Comparison of ENCODE assay signal across 9 mouse cellular contexts in the genomic region with DNA sequence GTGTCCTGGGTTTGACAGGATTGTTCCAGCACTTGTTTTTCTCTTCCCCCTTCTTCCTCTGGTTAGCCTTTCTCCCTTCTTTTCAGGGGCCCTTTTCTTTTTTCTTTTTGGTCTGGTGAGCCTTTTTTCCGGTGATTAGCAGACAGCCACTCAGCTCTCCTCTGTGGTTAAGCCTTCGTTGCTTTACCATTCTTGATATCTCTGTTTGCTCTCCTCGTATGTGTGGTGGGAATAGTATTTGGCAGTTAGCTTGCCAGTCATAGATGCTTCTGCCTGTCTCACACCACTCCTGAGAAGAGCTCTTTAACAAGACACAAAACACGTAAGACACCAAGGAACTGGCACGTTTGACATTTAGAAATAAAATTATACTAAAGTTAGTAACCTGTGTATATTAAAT. TPM values are rescaled to one million over a fixed set of nuclear protein-coding genes. Genes with fewer than 3 reads are reported as not detected.
DNase-seq lines count a peak whose midpoint lies in the region; ATAC-seq and TF ChIP-seq lines count a peak whose summit lies in the region.
"Had no signal": no experiment of that assay in that cellular context is flagged by ENCODE, and none has a peak within 500 bp of the region (broad histone marks: within the 10 kb centered on the region; RNA-seq: fewer than 3 reads in every experiment).

No protein-coding gene starts in this region.

- intact Hi-C loops in gastrocnemius, postnatal 36 days (cut with DNase I), result no loop called here

- peaks cover 12% of the 10 kb centered on the region for H3K4me1 ChIP-seq in lung, embryonic 15.5 days
- peaks cover 3% of the 10 kb centered on the region for H3K4me1 ChIP-seq in forebrain, embryonic 11.5 days (replicated peaks; ENCODE audit: control insufficient read depth, insufficient read depth, low read length)
- peaks cover 9% of the 10 kb centered on the region; the same call in 1 of the 2 replicates for H3K4me1 ChIP-seq in limb, embryonic 13.5 days
- H3K4me1 ChIP-seq in olfactory bulb, adult 2 months (ENCODE audit: control insufficient read depth, insufficient read depth, low read length), result no peaks in the 10 kb centered on the region

- H3K27ac ChIP-seq in lung, embryonic 15.5 days, result peak overlapping the region; percentile 24; the same call in 1 of the 2 replicates
- no peak overlapping the region for H3K27ac ChIP-seq in forebrain, embryonic 11.5 days (ENCODE audit: low read depth, low read length)
- no peak overlapping the region; the same call in 1 of the 2 replicates for H3K27ac ChIP-seq in limb, embryonic 13.5 days
- peak overlapping the region; percentile 12; the same call in 1 of the 2 replicates for H3K27ac ChIP-seq in olfactory bulb, adult 2 months (ENCODE audit: insufficient read depth, low read depth, low read length)

- H3K9me3 ChIP-seq in lung, embryonic 15.5 days, result no peaks in the 10 kb centered on the region
- H3K9me3 ChIP-seq in forebrain, embryonic 11.5 days (ENCODE audit: control insufficient read depth, low read length), result no peaks in the 10 kb centered on the region
- no peaks in the 10 kb centered on the region for H3K9me3 ChIP-seq in limb, embryonic 13.5 days

- peak overlapping the region; percentile 83; the same call in 1 of the 2 replicates for H3K4me3 ChIP-seq in lung, embryonic 15.5 days
- H3K4me3 ChIP-seq in forebrain, embryonic 11.5 days (ENCODE audit: low read depth, low read length), result no peak overlapping the region
- peak overlapping the region; percentile 70; the same call in 1 of the 2 replicates for H3K4me3 ChIP-seq in limb, embryonic 13.5 days
- no peak overlapping the region for H3K4me3 ChIP-seq in olfactory bulb, adult 2 months (ENCODE audit: insufficient read depth, low read depth, low read length)

- H3K36me3 ChIP-seq in lung, embryonic 15.5 days, result no peaks in the 10 kb centered on the region
- no peaks in the 10 kb centered on the region for H3K36me3 ChIP-seq in forebrain, embryonic 11.5 days (ENCODE audit: control insufficient read depth, insufficient read depth, low read length)
- no peaks in the 10 kb centered on the region for H3K36me3 ChIP-seq in limb, embryonic 13.5 days

- no peak for TF ChIP-seq CTCF in olfactory bulb, adult 2 months (IDR thresholded peaks at IDR 0.05; ENCODE audit: insufficient read depth, low read depth, low read length)

- no peak for ATAC-seq in lung, embryonic 15.5 days (ENCODE audit: borderline replicate concordance, extremely low read depth, low FRiP score, low TSS enrichment)
- no peak for ATAC-seq in forebrain, embryonic 11.5 days (replicated peaks; ENCODE audit: low FRiP score)
- ATAC-seq in limb, embryonic 13.5 days (ENCODE audit: low FRiP score, low read depth), result no peak

- no peak overlapping the region for H3K9ac ChIP-seq in lung, embryonic 15.5 days
- peak overlapping the region; percentile 29; the same call in 1 of the 2 replicates for H3K9ac ChIP-seq in forebrain, embryonic 11.5 days (ENCODE audit: low read length)
- H3K9ac ChIP-seq in limb, embryonic 13.5 days, result 0 out of 2 replicates have a peak overlapping the region, but pooled peaks have one; percentile 48

- H3K27me3 ChIP-seq in lung, embryonic 15.5 days, result no peaks in the 10 kb centered on the region
- H3K27me3 ChIP-seq in forebrain, embryonic 11.5 days (ENCODE audit: control insufficient read depth, insufficient read depth, low read length), result no peaks in the 10 kb centered on the region
- H3K27me3 ChIP-seq in limb, embryonic 13.5 days, result no peaks in the 10 kb centered on the region

- 42% methylated on average over 5 of the region's 5 CpGs for WGBS in lung, embryonic 15.5 days
- 47% methylated on average over 5 of the region's 5 CpGs for WGBS in forebrain, embryonic 11.5 days
- 66% methylated on average over 5 of the region's 5 CpGs for WGBS in limb, embryonic 13.5 days
- 42% methylated on average over 5 of the region's 5 CpGs for WGBS in olfactory bulb, adult 2 months

- H3K4me2 ChIP-seq in lung, embryonic 15.5 days, result peak overlapping the region; percentile 73
- H3K4me2 ChIP-seq in forebrain, embryonic 11.5 days (ENCODE audit: low read depth, low read length, severe bottlenecking), result peak overlapping the region; percentile 55; the same call in 1 of the 2 replicates
- H3K4me2 ChIP-seq in limb, embryonic 13.5 days (replicated peaks), result peak overlapping the region; percentile 70

- no peak for TF ChIP-seq POLR2A in olfactory bulb, adult 2 months (IDR thresholded peaks at IDR 0.05; ENCODE audit: insufficient read depth, low read depth, low read length)

- no peak for DNase-seq in lung, postnatal 10 days
- DNase-seq in forebrain, embryonic 11.5 days (ENCODE audit: low spot score), result no peak
- no peak for DNase-seq in right cerebral cortex, postnatal 10 days (ENCODE audit: low spot score in 2 of 2)
- DNase-seq in gastrocnemius, postnatal 36 days, result no peak
- no peak for DNase-seq in right cerebral cortex, postnatal 36 days (ENCODE audit: low spot score in 2 of 2)
- DNase-seq: retina, postnatal 1 day had no signal

RNA-seq across cellular contexts. Expression of a gene that starts 20.8 kb away (rescaled TPM):
- 13.6 and 14.2 TPM in 2 replicates for polyA plus RNA-seq in lung, embryonic 15.5 days (2015; fragmentation: Nextera tagmentation; extraction: Ambion mirVana)
- 13.0 and 13.5 TPM in 2 replicates for polyA plus RNA-seq in forebrain, embryonic 11.5 days (2014; fragmentation: Nextera tagmentation; extraction: Ambion mirVana)
- 13.4 and 14.8 TPM in 2 replicates for polyA plus RNA-seq in limb, embryonic 13.5 days (2015; fragmentation: Nextera tagmentation; extraction: Ambion mirVana)
- not detected in 2 replicates for polyA plus RNA-seq in olfactory bulb, adult 2 months (2012; ENCODE audit: insufficient read depth, insufficient read length, low replicate concordance, missing spikeins)
- total RNA-seq in gastrocnemius, postnatal 36 days (2021), result 1 to 10 TPM; 3.2 to 3.3 TPM

RNA-seq across cellular contexts. Expression of a gene that starts 21.2 kb away (rescaled TPM):
- polyA plus RNA-seq in lung, embryonic 15.5 days (2015; fragmentation: Nextera tagmentation; extraction: Ambion mirVana), result 0.14 and 0.26 TPM in 2 replicates
- polyA plus RNA-seq in forebrain, embryonic 11.5 days (2014; fragmentation: Nextera tagmentation; extraction: Ambion mirVana), result 0.17 and 0.19 TPM in 2 replicates
- polyA plus RNA-seq in limb, embryonic 13.5 days (2015; fragmentation: Nextera tagmentation; extraction: Ambion mirVana), result 0.19 and 0.45 TPM in 2 replicates
- polyA plus RNA-seq in olfactory bulb, adult 2 months (2012; ENCODE audit: insufficient read depth, insufficient read length, low replicate concordance, missing spikeins), result not detected in 2 replicates
- total RNA-seq in gastrocnemius, postnatal 36 days (2021), result not detected

RNA-seq across cellular contexts. Expression of a gene that starts 44.2 kb away (rescaled TPM):
- polyA plus RNA-seq in lung, embryonic 15.5 days (2015; fragmentation: Nextera tagmentation; extraction: Ambion mirVana), result 0.16 and 0.21 TPM in 2 replicates
- 0.48 and 0.59 TPM in 2 replicates for polyA plus RNA-seq in forebrain, embryonic 11.5 days (2014; fragmentation: Nextera tagmentation; extraction: Ambion mirVana)
- polyA plus RNA-seq in limb, embryonic 13.5 days (2015; fragmentation: Nextera tagmentation; extraction: Ambion mirVana), result 1.4 and 1.5 TPM in 2 replicates
- polyA plus RNA-seq in olfactory bulb, adult 2 months (2012; ENCODE audit: insufficient read depth, insufficient read length, low replicate concordance, missing spikeins), result not detected in 2 replicates
- not detected for total RNA-seq in gastrocnemius, postnatal 36 days (2021)

Comparison
In these comparisons a context has a peak if more than half of its experiments do, and no peak if none do; other contexts are left out.
1. H3K27ac ChIP-seq: peak in lung, embryonic 15.5 days (single experiment) and olfactory bulb, adult 2 months (single experiment); none in forebrain, embryonic 11.5 days (single experiment) and limb, embryonic 13.5 days (single experiment).
2. H3K4me3 ChIP-seq: peak in lung, embryonic 15.5 days (single experiment) and limb, embryonic 13.5 days (single experiment); none in forebrain, embryonic 11.5 days (single experiment) and olfactory bulb, adult 2 months (single experiment).
3. RNA of a gene that starts 20.8 kb away (polyA plus RNA-seq): 13.6 to 14.2 TPM in lung, embryonic 15.5 days, 13.4 to 14.8 TPM in limb, embryonic 13.5 days and 13.0 to 13.5 TPM in forebrain, embryonic 11.5 days; not detected in olfactory bulb, adult 2 months; every median in the first group is over 10 times any median in the second.
4. Peak in every context shown above with its lines, with median percentiles within 50 percentile points of each other: H3K4me2 ChIP-seq.